Mouse (Mus musculus) gastrocnemius, adult 8-10 months (tissue): ENCODE measurements around the gene Gm8229. TPM values are rescaled to one million over a fixed set of nuclear protein-coding genes. Genes with fewer than 3 reads are reported as not detected.
"Not testable (repeated sequence)": the region's sequence is repeated elsewhere in the genome, so short reads cannot be mapped to it uniquely, and the experiment has no call there.

Source experiments
- DNase-seq, 2 experiments: peaks; one replicate each; pipeline ENCODE4 v3.0.0; 2022; ENCODE audit warnings: low spot score in 2 of 2
- total RNA-seq, 4 experiments: library from RNA; stranded (reverse); gene quantifications; 2 replicates each; pipeline ENCODE4 v1.2.4; 2022

Gm8229 gene
- not detected for total RNA-seq

- not testable (repeated sequence) for DNase-seq
Measured at GRCm38 (mm10) chr14:44365057-44365456, at the start of gene Gm8229. TSS of gene Gm8229 (plus strand) at chr14:44365357.

GRCm38 (mm10) chr14:44338484-44338883 lies 26.7 kb upstream of the Gm8229 start, which contains the start of gene Gm5930:
TSS of gene Gm5930 (minus strand) at chr14:44338584.
- DNase-seq = not testable (repeated sequence)

DNA sequence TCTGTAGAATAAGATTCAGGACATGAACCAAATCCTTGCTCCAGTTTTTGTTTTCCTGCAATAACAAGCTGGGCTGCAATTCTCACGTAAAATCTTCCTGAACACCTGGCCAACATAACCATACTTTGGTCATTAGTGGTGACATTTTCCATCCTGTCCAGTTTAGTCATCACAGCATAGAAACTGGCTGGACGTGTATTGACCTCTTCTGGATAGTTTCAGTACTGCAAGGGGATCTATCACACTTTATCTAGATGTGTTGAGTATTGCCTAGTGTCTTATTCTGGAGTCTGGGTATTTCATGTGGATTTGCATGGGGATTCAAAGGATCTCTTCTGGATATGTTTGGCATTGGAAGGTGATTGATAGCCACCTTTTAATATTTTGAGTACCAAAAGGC lies 3.7 kb upstream of the Gm8229 start:
- DNase-seq = not testable (repeated sequence)

GRCm38 (mm10) chr14:44362301-44362700 lies 2.9 kb upstream of the Gm8229 start:
- DNase-seq = not testable (repeated sequence)

GRCm38 (mm10) chr14:44384233-44384632 lies 19.1 kb downstream of the Gm8229 start:
- DNase-seq = not testable (repeated sequence)

DNA sequence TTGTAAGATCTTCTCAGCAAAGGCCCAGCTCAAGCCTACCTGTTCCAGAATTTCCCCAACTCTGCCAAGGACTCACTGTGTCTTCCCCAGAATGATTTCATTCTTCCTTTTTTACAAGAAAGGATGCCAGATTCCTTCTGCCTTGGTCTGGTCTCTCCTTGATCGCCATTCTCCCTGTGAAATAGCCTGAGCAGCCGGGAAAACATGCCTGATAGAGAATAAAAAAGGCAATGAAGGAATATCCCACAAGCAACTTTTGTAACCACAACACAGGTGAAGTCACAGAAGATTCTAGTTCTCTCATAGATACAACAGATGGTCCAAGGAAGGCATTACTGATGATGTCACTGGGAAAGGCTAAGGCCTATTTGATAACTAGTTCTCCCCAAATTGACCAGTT lies 45.4 kb downstream of the Gm8229 start, which contains the start of gene Gm3371:
Gene Gm3371 (minus strand): TSS at position 101 of the 400 bp plus-strand sequence.
- not testable (repeated sequence) for DNase-seq

Other genes with a start within 250 kb of the Gm8229 start
- not detected for gene Gm3327, start 241.5 kb upstream of the Gm8229 start, total RNA-seq
- not detected for gene Gm8212, start 167.7 kb upstream of the Gm8229 start, total RNA-seq
- not detected for gene 4930503E14Rik, start 152.1 kb upstream of the Gm8229 start, total RNA-seq
- gene Gm8220, start 79.8 kb upstream of the Gm8229 start, total RNA-seq = not detected
- gene Gm5930, start 26.8 kb upstream of the Gm8229 start, total RNA-seq = not detected
- gene Gm3371, start 45.3 kb downstream of the Gm8229 start, total RNA-seq = not detected
- not detected for gene Gm8232, start 68.3 kb downstream of the Gm8229 start, total RNA-seq
- not detected for gene BC061237, start 127.1 kb downstream of the Gm8229 start, total RNA-seq
- not detected for gene Gm17093, start 152.9 kb downstream of the Gm8229 start, total RNA-seq
- gene Gm8247, start 217.8 kb downstream of the Gm8229 start, total RNA-seq = not detected